Mouse (Mus musculus) retina, adult 2 months (tissue): ENCODE measurements at regions not wholly inside any gene's neighbourhood (a gene's known extent, or its start where the extent isn't known, plus 50 kb on each side); places are given as distances from the start of the nearest gene placed in this dataset.

ENCODE experiments used
- DNase-seq: peaks from one replicate; pipeline ENCODE4 v3.0.0-alpha.2; 2012; ENCODE audit warnings: low read depth, low spot score

GRCm38 (mm10) chr2:92854331-92854730 lies 60.6 kb upstream of the Syt13 start:
- no peak for DNase-seq

- no peak for DNase-seq
Observed at GRCm38 (mm10) chr2:92856047-92856446, 58.9 kb upstream of the Syt13 start.

- DNase-seq: no peak
Observed at GRCm38 (mm10) chr2:92860502-92861197, 54.2 kb upstream of the Syt13 start.
